Mouse (Mus musculus) cerebellum, adult 18-20 months (tissue): ENCODE measurements around the gene Ubac2.

Source experiments
- DNase-seq, 2 experiments: peaks; one replicate each; pipeline ENCODE4 v3.0.0; 2021

Ubac2 gene

GRCm38 (mm10) chr14:121895316-121895715 is 16.9 kb downstream of the Ubac2 start:
- DNase-seq = no peak

- DNase-seq = no peak
These were observed 18.0 kb downstream of the Ubac2 start for GRCm38 (mm10) chr14:121896126-121897090.

GRCm38 (mm10) chr14:121897773-121898172 is 19.4 kb downstream of the Ubac2 start:
- DNase-seq = no peak

DNA sequence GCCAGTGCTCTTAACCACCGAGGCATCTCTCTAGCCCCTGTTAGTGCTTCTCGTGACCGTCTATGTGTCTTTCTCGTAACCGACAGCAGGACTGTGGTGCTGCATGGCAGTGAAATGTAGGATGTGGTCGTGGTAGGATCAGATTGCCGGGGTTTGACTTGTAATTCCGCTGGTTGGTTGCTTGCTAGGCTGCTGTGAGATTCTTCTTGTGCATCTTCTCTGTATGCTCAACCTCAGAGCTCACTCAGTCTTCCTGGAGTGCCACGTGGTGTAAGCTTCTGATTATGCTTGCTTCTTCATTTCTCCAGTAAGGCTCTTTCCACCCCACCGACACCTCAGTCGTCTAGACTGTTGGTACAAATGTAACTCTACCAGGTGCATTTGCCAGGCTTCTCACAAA is 20.1 kb downstream of the Ubac2 start:
- DNase-seq = no peak

DNA sequence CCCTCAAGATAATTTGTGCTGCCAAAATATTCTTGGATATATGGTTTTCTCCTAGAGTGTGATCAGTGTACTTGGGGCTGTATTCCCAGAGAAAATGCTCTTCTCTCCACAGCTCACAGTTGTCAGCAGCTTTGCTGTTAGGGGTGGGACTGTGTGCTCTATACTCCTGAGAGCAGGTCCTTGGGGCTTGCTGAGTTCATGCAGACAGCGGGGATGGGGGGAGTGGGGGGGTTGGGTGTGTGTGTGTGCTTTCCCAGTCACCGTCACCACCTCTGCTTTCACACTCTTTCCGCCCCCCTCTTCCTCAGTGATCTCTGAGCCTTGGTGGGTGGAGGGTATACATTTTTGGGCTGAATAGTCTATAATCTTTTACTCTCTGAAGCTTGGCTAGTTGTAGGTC is 20.7 kb downstream of the Ubac2 start:
- no peak for DNase-seq

DNA sequence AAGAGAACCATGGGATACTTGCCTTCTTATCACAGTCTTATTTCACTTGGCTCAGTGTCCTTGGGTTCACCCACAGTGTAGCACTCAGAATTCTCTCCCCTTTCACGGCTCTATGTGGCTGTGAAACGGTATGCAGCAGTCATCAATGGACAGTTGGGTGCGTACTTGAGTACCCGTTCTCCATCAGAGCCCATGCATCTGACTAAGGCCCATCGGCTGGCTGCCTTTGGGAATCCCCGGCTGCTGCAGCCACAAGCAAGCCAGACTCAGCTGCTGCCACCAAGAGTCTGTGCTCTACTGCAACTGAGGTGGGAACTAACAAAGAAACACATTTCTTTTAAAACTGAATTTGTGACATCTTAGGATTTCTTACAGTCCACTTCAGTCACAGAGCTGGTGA is 23.1 kb downstream of the Ubac2 start:
- no peak for DNase-seq

- DNase-seq = no peak
These were observed 25.0 kb downstream of the Ubac2 start for GRCm38 (mm10) chr14:121903381-121903876.

GRCm38 (mm10) chr14:121904754-121905153 is 26.3 kb downstream of the Ubac2 start:
- no peak for DNase-seq

DNA sequence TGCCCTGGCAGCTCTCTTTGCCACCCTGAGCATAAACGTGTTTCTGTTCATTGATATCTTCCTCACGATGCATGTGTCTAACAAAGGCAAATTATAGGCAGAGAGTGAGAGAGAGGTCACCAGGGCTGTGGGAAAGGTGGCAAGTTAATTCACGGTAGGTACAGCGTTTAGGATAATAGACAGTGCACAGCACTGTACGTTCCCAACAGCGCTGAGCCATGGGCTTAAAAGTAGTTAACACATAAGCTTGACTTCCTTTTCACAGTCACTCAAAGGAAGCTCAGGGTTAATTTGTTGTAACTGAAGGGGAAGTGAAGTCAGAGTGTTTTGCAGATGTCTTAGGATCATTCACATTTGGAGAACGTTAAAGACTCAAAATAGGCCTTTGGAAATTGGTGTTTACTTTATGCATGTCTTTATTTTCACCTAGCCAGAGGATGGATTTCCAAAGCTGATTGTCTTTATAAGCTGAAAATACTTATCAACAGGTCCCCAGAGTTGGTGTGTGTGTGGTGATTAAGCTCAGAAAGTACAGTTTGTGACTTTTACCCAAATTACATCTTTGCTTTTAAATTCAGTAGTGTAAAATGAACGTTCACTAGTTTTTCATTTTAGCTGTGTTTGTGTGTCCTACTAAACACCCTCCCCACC is 28.0 kb downstream of the Ubac2 start:
- DNase-seq = no peak

GRCm38 (mm10) chr14:121906992-121907681 is 28.7 kb downstream of the Ubac2 start:
- no peak for DNase-seq

DNA sequence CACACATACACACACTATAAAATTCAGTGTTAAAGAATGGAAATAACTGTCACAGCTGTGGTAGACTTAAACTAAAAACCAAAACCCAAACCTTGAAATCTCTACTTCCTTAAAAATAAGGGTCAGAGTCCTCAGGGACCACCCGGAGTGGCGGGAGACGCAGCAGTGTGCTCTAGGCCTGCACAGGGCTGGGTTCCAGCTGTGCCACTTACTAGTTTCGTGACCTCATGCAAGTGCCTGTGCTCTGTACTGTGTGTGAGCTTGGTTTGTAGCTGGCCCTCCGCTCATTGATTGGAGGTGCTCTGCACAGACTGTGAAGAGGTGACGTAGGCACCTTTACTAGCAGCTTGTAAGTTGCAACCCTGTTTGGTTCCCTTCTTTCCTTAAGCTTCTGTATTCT is 31.4 kb downstream of the Ubac2 start:
- DNase-seq = no peak

DNA sequence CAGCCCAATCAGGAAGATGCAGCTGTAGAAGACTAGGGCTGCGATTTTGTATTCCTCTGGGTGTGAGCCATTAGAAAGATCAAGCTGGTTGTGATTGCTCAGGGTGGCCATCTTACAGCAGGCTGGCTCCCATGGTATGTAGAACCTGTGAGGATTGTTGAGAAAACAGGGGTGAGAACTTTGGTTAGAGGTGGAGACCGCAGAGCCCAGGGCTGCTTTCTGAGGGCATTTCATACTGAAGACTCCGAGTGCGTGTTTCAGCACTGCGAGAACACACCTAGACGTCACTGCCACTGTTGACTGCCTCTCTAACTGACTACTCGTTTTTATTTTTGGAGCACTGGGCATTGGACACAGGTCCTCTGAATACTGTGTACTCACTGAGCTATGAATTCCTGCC is 34.1 kb downstream of the Ubac2 start:
- DNase-seq = no peak

DNA sequence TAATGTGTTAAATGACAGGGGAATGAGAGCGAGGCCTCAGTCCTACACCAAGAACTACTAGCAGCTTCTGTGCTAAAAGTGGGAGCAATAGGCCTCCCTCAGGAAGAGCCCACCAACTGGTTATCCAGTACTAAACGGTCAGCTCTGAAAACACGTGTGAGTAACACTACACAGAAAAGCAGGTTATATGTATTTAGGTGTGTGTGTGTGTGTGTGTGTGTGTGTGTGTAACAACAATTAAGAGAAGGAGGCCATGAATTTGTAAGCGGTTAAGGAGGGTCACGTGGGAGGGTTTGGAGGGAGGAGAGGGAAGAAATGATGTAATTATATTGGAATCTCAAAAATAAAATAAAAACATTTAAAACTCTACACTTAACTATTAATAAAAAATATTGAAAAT is 36.7 kb downstream of the Ubac2 start:
- no peak for DNase-seq

GRCm38 (mm10) chr14:121915621-121916020 is 37.2 kb downstream of the Ubac2 start, which contains the start of gene Gpr18:
TSS of gene Gpr18 (minus strand) at chr14:121915781.
- DNase-seq = no peak

DNA sequence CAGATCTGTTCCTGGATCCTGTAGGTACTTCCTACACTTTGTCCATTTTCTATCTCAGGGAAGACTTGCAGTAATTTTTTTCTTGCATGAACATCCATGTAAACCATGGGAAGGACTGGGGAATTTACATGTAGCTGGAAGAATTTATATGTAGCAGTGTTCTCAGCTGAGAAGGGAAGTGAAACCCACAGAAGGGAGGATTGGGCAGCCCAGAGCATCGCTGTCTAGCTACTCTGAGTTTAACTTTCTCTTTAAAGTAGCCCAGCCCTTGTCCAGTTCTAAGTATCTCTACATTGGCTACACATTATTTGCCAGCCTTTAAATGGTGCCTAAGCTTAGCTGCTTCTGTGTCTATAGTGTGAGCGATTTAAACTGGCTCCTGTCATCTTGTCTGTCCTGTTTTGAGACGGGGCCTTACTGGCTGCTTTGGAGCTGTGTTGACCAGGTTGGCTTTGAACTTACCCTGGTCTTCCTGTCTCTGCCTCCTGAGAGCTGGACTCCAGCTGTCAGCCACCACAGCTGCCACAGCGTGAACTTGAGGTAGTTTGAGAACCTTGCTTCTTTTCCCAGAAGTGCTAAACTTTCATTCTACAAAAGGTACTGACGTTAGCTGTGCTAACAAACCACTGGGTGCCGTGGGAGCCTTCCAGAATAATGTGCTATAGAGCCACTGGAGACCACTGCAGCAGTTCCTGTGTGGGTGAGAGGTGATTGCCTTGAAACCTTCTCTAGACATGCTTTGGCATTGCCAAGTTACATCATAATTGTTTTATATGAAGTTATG is 38.1 kb downstream of the Ubac2 start:
- DNase-seq = no peak

GRCm38 (mm10) chr14:121918266-121918665 is 39.8 kb downstream of the Ubac2 start:
- no peak for DNase-seq

- peak; percentile 25 to 30 for DNase-seq
These were observed 41.3 kb downstream of the Ubac2 start for GRCm38 (mm10) chr14:121919752-121920151.

DNA sequence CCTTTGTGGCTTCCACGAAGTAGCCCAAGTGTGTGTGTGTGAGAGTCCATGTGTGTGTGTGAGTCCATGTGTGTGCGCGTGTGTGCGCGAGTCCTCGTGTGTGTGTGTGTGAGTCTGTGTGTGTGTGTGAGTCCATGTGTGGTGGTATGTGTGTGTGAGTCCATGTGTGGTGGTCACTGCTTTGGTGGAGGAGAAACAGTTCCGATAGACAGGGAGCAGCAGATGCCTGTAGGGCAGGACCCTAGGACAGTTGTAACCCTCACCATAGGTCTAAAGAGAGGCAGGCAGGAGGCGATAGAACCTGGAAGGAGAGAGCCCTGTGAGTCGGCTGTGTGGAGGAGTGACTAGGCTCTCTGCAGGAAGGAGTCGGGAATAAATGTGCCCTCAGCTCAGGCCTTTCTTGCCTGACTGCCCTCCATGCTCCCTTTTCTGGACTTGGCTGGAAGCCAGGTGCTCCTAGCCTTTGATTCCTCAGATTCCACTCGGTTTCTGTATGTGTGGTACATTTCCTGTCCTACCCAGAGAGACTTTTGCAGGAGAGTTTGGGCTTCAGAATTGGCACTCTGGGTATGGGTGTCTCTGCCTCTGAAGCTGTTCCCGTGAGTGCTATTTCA is 42.2 kb downstream of the Ubac2 start:
- peak; percentile 17 to 22 for DNase-seq

- DNase-seq = no peak
These were observed 43.6 kb downstream of the Ubac2 start for GRCm38 (mm10) chr14:121922016-121922415.

DNA sequence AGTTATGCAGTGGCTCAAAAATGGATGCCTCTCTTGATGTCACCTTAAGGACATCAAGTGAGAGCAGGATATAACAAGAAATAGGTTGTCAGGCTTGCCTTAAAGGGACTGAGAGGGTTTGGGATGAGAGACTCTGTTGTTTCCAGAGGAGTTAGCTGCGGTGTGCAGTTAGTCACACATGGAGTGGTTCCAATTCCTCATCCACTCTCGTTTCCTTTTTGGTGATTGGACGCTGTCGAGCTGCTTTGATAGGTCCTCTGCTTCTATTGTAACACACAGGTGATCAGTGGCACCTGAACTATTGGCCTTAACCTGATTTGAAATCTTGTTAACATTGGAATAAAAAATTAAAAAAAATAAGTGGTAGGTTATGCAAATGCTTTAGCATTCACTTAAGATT is 44.3 kb downstream of the Ubac2 start:
- no peak for DNase-seq

GRCm38 (mm10) chr14:121924876-121925275 is 46.5 kb downstream of the Ubac2 start:
- no peak for DNase-seq

GRCm38 (mm10) chr14:121926901-121927300 is 48.5 kb downstream of the Ubac2 start:
- no peak for DNase-seq
